Mouse (Mus musculus): ENCODE measurements at regions not wholly inside any gene's neighbourhood (a gene's known extent, or its start where the extent isn't known, plus 50 kb on each side); places are given as distances from the start of the nearest gene placed in this dataset.
"Not testable (repeated sequence)": the region's sequence is repeated elsewhere in the genome, so short reads cannot be mapped to it uniquely, and the experiment has no call there.

- Histone ChIP-seq H3K27ac (no peak overlapping the region), H3K4me3 (no peak overlapping the region)
- TF ChIP-seq CTCF (conservative IDR thresholded peaks at IDR 0.05): no peak
- no peak for DNase-seq (ENCODE audit: low spot score in 2 of 2)
Measured at GRCm38 (mm10) chr1:64463715-64464290, 68.6 kb upstream of the Creb1 start.

- not testable (repeated sequence) for H3K4me3 ChIP-seq; H3K27ac ChIP-seq; DNase-seq (ENCODE audit: low spot score in 2 of 2)
- peak; percentile 32; the same call in 1 of the 2 replicates for TF ChIP-seq CTCF (conservative IDR thresholded peaks at IDR 0.05)
Measured at GRCm38 (mm10) chr1:64461616-64462015, 70.8 kb upstream of the Creb1 start.

- Histone ChIP-seq H3K27ac (no peak overlapping the region), H3K4me3 (no peak overlapping the region)
- TF ChIP-seq CTCF (conservative IDR thresholded peaks at IDR 0.05): no peak
- DNase-seq (ENCODE audit: low spot score in 2 of 2): no peak
Measured at GRCm38 (mm10) chr1:64457872-64458271, 74.6 kb upstream of the Creb1 start.

- Histone ChIP-seq H3K27ac (no peak overlapping the region), H3K4me3 (no peak overlapping the region)
- TF ChIP-seq CTCF (conservative IDR thresholded peaks at IDR 0.05): no peak
Measured at GRCm38 (mm10) chr1:64449141-64449540, 83.3 kb upstream of the Creb1 start.

GRCm38 (mm10) chr1:64448090-64448489, 84.4 kb upstream of the Creb1 start:
- Histone ChIP-seq H3K27ac (peak overlapping the region; percentile 58), H3K4me3 (no peak overlapping the region)
- DNase-seq (ENCODE audit: low spot score in 2 of 2): peak; percentile 58 to 85
- peak; percentile 93 for TF ChIP-seq CTCF (conservative IDR thresholded peaks at IDR 0.05)

More at GRCm38 (mm10) chr1:64449141-64449540, 83.3 kb upstream of the Creb1 start:
- DNase-seq (ENCODE audit: low spot score in 2 of 2): no peak

GRCm38 (mm10) chr1:64446492-64446891, 86.0 kb upstream of the Creb1 start:
- Histone ChIP-seq H3K4me3 (no peak overlapping the region), H3K27ac (peak overlapping the region; percentile 58; the same call in 1 of the 2 replicates)
- no peak for TF ChIP-seq CTCF (conservative IDR thresholded peaks at IDR 0.05)
- no peak for DNase-seq (ENCODE audit: low spot score in 2 of 2)

- TF ChIP-seq CTCF (conservative IDR thresholded peaks at IDR 0.05): peak; percentile 96
- Histone ChIP-seq H3K4me3 (no peak overlapping the region), H3K27ac (peak overlapping the region; percentile 74)
- peak; percentile 80 to 87 for DNase-seq (ENCODE audit: low spot score in 2 of 2)
Measured at GRCm38 (mm10) chr1:64445919-64446318, 86.5 kb upstream of the Creb1 start.

GRCm38 (mm10) chr1:64443436-64443835, 89.0 kb upstream of the Creb1 start:
- DNase-seq (ENCODE audit: low spot score in 2 of 2): no peak
- TF ChIP-seq CTCF (conservative IDR thresholded peaks at IDR 0.05): no peak

GRCm38 (mm10) chr1:64442179-64442874, 90.1 kb upstream of the Creb1 start:
- no peak for TF ChIP-seq CTCF (conservative IDR thresholded peaks at IDR 0.05)
- no peak overlapping the region for H3K27ac ChIP-seq
- no peak for DNase-seq (ENCODE audit: low spot score in 2 of 2)
- H3K4me3 ChIP-seq: no peak overlapping the region

More at GRCm38 (mm10) chr1:64443436-64443835, 89.0 kb upstream of the Creb1 start:
- no peak overlapping the region for H3K27ac ChIP-seq
- H3K4me3 ChIP-seq: no peak overlapping the region

- TF ChIP-seq CTCF (conservative IDR thresholded peaks at IDR 0.05): no peak
- H3K4me3 ChIP-seq: no peak overlapping the region
- no peak for DNase-seq (ENCODE audit: low spot score in 2 of 2)
- no peak overlapping the region for H3K27ac ChIP-seq
Measured at GRCm38 (mm10) chr1:64423256-64423655, 109.2 kb upstream of the Creb1 start.

GRCm38 (mm10) chr1:64418567-64418966, 113.9 kb upstream of the Creb1 start:
- Histone ChIP-seq H3K4me3 (no peak overlapping the region), H3K27ac (no peak overlapping the region)
- TF ChIP-seq CTCF (conservative IDR thresholded peaks at IDR 0.05): peak; percentile 41
- no peak for DNase-seq (ENCODE audit: low spot score in 2 of 2)

- no peak for DNase-seq (ENCODE audit: low spot score in 2 of 2)
- Histone ChIP-seq H3K27ac (no peak overlapping the region), H3K4me3 (no peak overlapping the region)
- no peak for TF ChIP-seq CTCF (conservative IDR thresholded peaks at IDR 0.05)
Measured at GRCm38 (mm10) chr1:64415906-64416305, 116.5 kb upstream of the Creb1 start.

GRCm38 (mm10) chr1:64413181-64413560, 119.3 kb upstream of the Creb1 start:
- H3K27ac ChIP-seq: no peak overlapping the region
- no peak for TF ChIP-seq CTCF (conservative IDR thresholded peaks at IDR 0.05)
- no peak for DNase-seq (ENCODE audit: low spot score in 2 of 2)

More at GRCm38 (mm10) chr1:64413181-64413560, 119.3 kb upstream of the Creb1 start:
- no peak overlapping the region for H3K4me3 ChIP-seq

Data from layer of hippocampus, adult 2 months (tissue).